Mouse (Mus musculus): ENCODE data around the gene Atxn2. TPM values are rescaled to one million over a fixed set of nuclear protein-coding genes. Genes with fewer than 3 reads are reported as not detected.

Gene Atxn2
- polyA plus RNA-seq, 1 experiment = 139 TPM

DNA sequence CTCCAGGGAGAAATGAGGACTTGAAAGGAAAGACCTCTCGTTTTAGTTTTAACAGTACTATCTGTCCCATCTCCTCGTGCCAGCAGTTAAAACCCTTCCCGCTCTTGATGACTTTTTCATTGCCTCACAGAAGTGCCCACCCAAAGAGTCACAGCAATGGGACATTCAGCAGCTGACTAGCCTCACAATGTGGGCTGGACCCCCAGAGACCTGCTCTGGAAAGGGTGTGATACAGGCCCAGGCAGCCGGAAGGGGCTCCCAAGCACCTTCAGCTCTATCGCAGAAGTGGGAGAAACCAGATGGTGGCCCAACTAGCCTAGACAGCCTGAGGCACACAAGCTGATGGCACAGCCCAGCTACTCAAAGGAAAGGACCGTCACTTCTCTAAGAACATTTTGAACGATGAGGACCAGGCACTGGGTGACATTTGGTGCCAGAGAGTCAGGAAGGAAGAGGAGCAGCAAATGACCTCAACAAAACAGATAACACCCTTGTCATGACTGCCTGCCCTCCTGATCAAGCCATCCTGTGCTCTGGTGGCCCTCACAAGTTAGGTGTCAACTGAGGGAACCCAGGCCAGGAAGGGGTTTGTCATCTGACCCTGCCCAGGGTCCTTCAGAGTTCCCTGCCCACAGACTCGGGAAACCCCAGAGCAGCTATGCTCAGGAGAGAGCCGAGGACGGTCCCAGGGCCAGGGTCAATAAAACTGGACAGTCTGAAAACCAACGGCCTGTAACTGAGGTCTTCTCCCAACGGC lies 124.0 kb downstream of the Atxn2 start:
- TF ChIP-seq POLR2A (IDR thresholded peaks at IDR 0.05; ENCODE audit: extremely low read depth, insufficient read depth, low read length) = no peak
- no peak for TF ChIP-seq CTCF (IDR thresholded peaks at IDR 0.05; ENCODE audit: extremely low read depth, insufficient read depth, low read length)
- Histone ChIP-seq H3K4me3 (ENCODE audit: insufficient read depth, low read length) (peak overlapping the region; percentile 74), H3K27ac (ENCODE audit: insufficient read depth, low read length) (no peak overlapping the region), H3K4me1 (ENCODE audit: control insufficient read depth, insufficient read depth, low read length) (peaks cover 10% of the 10 kb centered on the region)

DNA sequence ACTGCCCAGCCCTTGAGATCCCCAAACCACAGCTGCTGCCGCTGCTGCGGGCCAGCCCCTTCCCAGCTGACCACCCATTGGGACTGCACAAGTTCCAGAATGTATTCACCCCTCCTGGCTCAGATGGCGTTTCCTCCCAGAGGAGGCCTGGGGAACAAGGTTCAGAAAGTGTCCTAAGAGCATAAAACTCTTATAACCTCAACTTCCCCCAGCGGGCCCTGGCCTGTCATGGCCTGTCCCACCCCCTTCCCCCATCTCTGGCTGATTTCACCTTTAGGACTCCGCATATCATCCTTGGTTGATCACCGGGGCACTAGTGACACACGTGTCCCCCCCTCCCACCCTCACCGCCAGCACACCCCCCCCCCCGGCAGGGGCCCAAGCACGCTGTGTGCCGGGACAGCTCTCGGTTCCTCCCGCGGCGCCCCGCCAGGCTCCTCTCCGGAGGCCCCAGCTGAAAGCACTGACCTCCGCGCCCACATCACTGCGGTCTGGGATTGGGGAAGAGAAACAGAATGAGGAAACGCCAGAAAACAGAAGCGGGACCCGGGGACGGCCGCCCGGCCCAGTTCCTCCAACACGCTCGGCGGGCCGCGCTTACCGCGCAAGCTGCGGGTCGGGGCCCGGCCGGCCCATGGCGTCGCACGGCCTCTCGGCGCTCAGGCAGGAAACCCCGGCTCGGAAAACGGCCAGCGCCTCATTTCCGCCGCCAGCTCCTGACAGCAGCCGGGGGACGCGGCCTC lies 125.0 kb downstream of the Atxn2 start:
- H3K4me1 ChIP-seq (ENCODE audit: control insufficient read depth, insufficient read depth, low read length) = peaks cover 10% of the 10 kb centered on the region
- H3K4me3 ChIP-seq (ENCODE audit: insufficient read depth, low read length) = peak overlapping the region; percentile 74
- peak overlapping the region; percentile 96 for H3K27ac ChIP-seq (ENCODE audit: insufficient read depth, low read length)
- TF ChIP-seq POLR2A (IDR thresholded peaks at IDR 0.05; ENCODE audit: extremely low read depth, insufficient read depth, low read length) (no peak), CTCF (IDR thresholded peaks at IDR 0.05; ENCODE audit: extremely low read depth, insufficient read depth, low read length) (no peak)

DNA sequence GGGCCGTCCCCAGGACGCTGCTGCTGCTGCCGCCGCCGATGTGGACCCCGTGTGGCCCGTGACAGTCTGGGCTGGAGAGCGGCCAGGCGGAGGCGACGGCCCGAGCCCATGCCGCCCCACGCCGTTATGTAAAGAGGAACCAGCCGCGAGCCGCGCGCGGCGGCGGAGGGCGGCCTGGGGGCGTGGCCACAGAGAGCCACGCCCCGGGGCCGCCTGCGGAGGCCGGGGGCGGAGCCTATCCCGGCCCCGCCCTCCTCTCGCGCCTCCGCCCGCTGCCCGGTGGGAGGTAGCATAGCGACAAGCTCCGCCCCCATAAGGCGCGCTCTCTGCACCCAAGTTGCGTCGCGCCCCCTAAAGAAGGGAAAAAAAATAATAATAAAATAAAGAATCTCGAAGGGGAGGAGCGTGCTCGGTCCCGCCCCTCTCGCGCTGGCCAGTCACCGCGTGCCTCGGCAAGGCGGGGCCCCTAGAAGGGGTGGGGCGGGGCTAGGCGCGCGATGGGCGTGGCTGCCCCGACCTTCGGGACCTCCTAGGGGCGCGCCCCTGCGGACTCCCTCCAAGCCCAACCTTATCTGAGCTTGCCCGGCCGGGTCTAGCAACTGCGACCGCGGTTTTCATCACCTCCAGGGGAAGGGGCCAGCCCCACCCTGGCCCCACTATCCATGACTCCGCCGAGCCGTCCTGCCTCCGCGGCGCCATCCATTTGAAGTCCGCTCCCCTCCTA lies 125.7 kb downstream of the Atxn2 start:
- peaks cover 10% of the 10 kb centered on the region for H3K4me1 ChIP-seq (ENCODE audit: control insufficient read depth, insufficient read depth, low read length)
- TF ChIP-seq POLR2A (IDR thresholded peaks at IDR 0.05; ENCODE audit: extremely low read depth, insufficient read depth, low read length) = peak; percentile 52; the same call in 1 of the 2 replicates
- no peak for TF ChIP-seq CTCF (IDR thresholded peaks at IDR 0.05; ENCODE audit: extremely low read depth, insufficient read depth, low read length)

DNA sequence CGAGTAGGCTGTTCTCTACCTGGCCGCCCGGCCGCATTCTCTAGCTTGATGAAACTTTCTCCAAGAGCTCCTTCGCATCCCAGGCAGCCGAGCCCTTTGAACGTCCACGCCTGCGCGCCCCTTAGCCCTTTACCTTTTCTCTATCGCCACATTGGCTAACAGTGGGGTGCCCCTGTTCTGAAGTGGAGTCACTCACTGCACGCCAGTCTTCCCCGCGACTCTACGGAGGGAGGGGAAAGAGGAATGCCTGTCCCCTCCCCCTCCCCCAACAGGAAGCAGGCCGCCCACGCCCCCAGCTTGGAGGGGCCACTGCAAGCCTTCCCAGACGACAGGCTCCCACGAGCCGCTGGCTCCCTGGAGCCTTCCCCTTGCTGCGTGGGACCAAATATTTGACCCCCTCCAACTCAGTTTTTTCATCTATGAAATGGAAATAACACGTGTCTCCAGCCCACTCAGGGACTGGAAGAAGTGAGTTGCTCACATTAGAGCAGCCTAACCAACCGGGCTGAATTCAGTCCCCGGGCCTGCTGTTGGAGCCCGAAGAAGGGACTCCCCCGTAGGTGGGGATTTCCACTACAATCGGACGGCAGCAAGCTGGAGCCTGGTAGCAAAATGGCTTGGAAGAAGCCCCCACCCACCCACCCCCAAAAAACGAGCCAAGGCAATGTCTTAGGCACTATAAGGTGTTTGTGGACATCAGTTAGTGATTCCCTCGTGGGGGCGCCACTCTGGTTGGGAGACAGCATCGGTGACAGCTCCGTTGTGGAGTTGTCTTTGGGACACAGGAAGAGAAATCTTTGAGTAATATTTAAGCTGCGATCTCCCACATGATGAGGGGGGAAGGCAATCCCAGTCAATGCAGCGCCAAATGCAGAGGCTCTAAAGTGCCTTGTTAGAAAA lies 126.6 kb downstream of the Atxn2 start, which contains the start of gene Sh2b3:
Gene Sh2b3 (minus strand): TSS at position 206 of the 900 bp plus-strand sequence.
- H3K4me3 ChIP-seq (ENCODE audit: insufficient read depth, low read length) = peak within 1 kb of the TSS; percentile 74
- H3K27ac ChIP-seq (ENCODE audit: insufficient read depth, low read length) = peak within 1 kb of the TSS; percentile 96
- TF ChIP-seq CTCF (IDR thresholded peaks at IDR 0.05; ENCODE audit: extremely low read depth, insufficient read depth, low read length) (no peak), POLR2A (IDR thresholded peaks at IDR 0.05; ENCODE audit: extremely low read depth, insufficient read depth, low read length) (no peak)
- H3K4me1 ChIP-seq (ENCODE audit: control insufficient read depth, insufficient read depth, low read length) = peaks cover 10% of the 10 kb centered on the region

More for the DNA sequence above, 125.7 kb downstream of the Atxn2 start:
- H3K27ac ChIP-seq (ENCODE audit: insufficient read depth, low read length) = peak overlapping the region; percentile 96
- peak overlapping the region; percentile 74 for H3K4me3 ChIP-seq (ENCODE audit: insufficient read depth, low read length)

DNA sequence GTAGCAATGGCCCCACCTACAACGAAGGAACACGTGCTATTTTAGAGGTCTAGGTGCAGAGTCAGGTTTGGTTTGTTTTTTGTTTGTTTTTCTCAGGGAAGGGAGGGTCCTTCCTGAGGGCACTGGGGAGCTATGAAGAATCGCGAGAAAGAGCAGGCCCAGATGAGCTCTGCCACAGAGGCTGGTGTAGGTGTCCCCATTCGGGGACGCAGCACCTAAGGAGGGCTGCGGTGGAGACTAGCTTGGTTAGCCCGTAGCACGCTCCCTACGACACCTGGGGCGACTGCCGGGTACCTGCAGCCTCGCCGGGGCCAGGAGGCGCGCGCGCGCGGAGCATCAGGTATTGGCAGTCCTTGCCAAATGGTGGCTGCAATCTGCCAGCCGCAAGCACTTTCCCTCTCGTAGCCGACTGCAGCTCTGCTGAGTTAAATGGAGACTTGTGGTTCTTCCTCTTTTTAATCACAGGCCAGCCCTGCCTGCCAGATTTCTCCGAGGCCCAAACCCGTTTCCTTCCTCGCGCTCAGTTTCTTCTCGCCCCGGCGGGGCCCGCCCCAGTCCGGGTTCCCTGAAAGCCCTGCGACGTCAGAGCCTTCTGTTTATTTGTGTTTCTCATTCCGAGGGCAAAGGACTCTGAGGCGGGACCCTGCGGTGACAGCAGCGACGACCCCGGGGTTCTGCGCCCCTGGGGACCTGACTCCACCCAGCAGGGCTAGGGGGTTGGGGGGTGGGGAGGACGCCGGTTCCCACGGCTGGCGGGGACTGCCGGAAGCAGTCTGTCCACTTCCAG lies 127.4 kb downstream of the Atxn2 start:
- 0 out of 2 replicates have a peak overlapping the region, but pooled peaks have one; percentile 32 for H3K27ac ChIP-seq (ENCODE audit: insufficient read depth, low read length)
- no peak overlapping the region for H3K4me3 ChIP-seq (ENCODE audit: insufficient read depth, low read length)
- TF ChIP-seq POLR2A (IDR thresholded peaks at IDR 0.05; ENCODE audit: extremely low read depth, insufficient read depth, low read length) (no peak), CTCF (IDR thresholded peaks at IDR 0.05; ENCODE audit: extremely low read depth, insufficient read depth, low read length) (no peak)
- H3K4me1 ChIP-seq (ENCODE audit: control insufficient read depth, insufficient read depth, low read length) = peaks cover 10% of the 10 kb centered on the region

DNA sequence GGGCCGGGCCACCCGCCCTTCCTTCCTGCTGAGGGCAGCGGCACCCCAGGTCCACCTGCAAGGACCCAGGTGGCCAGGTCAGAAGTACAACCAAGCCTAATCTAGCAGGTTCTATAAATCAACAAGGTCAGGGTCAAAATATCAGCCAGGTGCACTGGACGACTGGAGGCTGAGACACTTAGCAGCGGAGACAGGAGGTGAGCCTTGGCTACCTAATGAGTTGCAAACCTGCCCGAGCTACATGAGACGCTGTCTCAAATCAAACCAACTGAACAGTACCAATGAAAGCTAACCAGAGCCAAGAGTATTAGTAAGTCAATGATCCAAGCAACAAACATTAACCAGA lies 128.0 kb downstream of the Atxn2 start:
- TF ChIP-seq POLR2A (IDR thresholded peaks at IDR 0.05; ENCODE audit: extremely low read depth, insufficient read depth, low read length) = no peak
- no peak for TF ChIP-seq CTCF (IDR thresholded peaks at IDR 0.05; ENCODE audit: extremely low read depth, insufficient read depth, low read length)
- H3K27ac ChIP-seq (ENCODE audit: insufficient read depth, low read length) = no peak overlapping the region; the same call in 1 of the 2 replicates
- peaks cover 8% of the 10 kb centered on the region for H3K4me1 ChIP-seq (ENCODE audit: control insufficient read depth, insufficient read depth, low read length)
- no peak overlapping the region for H3K4me3 ChIP-seq (ENCODE audit: insufficient read depth, low read length)

DNA sequence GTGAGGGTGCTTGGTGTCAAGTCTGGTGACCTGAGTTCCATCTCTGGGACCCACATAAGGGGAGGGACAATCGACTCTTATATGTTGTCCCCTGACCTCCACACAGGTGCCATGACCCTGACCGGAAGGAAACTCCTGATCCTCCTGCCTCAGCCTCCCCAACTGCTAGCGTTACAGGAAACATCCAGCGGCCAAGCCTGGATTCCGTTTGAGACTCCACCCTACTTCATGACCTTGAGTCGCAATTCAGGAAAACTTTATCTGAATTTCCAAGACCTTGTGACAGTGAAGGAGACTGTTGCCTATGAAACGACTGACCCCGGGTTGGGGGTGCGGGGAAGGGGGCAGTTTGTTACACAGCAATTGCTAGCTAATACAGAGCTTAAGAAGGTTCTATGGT lies 130.4 kb downstream of the Atxn2 start:
- Histone ChIP-seq H3K4me1 (ENCODE audit: control insufficient read depth, insufficient read depth, low read length) (no peaks in the 10 kb centered on the region), H3K4me3 (ENCODE audit: insufficient read depth, low read length) (no peak overlapping the region), H3K27ac (ENCODE audit: insufficient read depth, low read length) (no peak overlapping the region)
- no peak for TF ChIP-seq POLR2A (IDR thresholded peaks at IDR 0.05; ENCODE audit: extremely low read depth, insufficient read depth, low read length)
- TF ChIP-seq CTCF (IDR thresholded peaks at IDR 0.05; ENCODE audit: extremely low read depth, insufficient read depth, low read length) = no peak

DNA sequence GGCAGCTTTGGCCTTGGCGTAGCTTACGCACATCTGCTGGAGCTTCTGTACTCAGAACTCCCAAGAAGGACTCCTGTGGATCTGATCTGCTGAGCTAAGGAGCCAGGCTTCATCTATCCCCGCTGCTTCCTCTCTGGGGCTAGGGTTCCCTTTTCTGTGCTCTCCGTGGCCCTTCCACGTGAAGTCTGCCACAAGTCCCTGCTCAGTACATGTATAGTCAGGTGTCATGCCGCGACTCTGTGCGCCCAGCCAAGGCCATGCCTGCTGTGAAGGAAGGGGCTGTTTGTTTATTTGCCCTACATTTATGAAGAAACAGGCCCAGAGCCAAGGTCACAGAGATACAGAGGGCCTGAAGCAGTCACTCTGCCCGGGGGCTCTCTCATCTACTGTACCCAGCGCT lies 130.8 kb downstream of the Atxn2 start:
- TF ChIP-seq POLR2A (IDR thresholded peaks at IDR 0.05; ENCODE audit: extremely low read depth, insufficient read depth, low read length) (no peak), CTCF (IDR thresholded peaks at IDR 0.05; ENCODE audit: extremely low read depth, insufficient read depth, low read length) (no peak)
- H3K27ac ChIP-seq (ENCODE audit: insufficient read depth, low read length) = no peak overlapping the region

More for the DNA sequence above, 130.8 kb downstream of the Atxn2 start:
- no peaks in the 10 kb centered on the region for H3K4me1 ChIP-seq (ENCODE audit: control insufficient read depth, insufficient read depth, low read length)
- no peak overlapping the region for H3K4me3 ChIP-seq (ENCODE audit: insufficient read depth, low read length)
